Mouse (Mus musculus): ENCODE results near the gene Dusp19. TPM values are rescaled to one million over a fixed set of nuclear protein-coding genes. Genes with fewer than 3 reads are reported as not detected.

Gene Dusp19
- polyA plus RNA-seq, 1 experiment: 11.6 TPM

DNA sequence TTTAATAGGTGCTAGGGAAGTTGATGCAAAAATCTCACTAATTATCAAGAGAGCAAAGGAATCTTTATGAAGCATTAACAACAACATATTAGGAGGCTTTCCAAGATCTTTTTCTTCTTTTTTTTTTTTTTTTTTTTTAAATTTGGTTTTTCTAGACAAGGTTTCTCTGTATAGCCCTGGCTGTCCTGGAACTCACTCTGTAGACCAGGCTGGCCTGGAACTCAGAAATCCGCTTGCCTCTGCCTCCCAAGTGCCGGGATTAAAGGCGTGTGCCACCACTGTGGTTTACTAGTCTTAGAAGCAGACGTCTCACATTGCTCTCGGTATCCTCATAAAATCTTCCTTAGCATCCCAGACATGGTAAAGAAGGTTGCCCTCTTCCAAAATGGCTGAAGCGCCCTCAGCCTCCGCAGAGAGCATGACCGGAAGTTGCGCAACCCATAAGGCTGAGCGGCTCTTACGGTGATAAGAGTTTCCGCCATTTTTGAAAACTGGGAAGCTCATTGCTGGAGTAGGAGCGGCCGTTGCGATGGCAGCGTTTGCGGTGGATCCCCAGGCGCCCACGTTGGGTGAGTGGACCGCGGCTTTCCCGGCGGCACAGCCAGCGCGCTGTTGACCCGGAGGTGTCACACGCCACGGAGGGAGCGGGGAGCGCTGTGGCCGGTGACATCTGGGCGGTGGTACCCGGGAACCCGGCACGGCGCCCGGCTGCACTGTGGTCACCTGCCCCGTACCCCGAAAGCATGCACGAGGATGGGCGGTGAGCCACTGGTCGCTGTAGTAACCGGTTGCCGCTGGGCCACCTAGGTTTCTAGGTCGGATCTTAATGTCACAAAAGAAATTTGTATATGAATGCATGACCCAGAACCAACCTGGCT lies 21.8 kb downstream of the Dusp19 start:
- peak overlapping the region; percentile 74 for H3K27ac ChIP-seq (ENCODE audit: control insufficient read depth, insufficient read depth, low read depth, low read length)
- no peaks in the 10 kb centered on the region for H3K27me3 ChIP-seq (ENCODE audit: control insufficient read depth, insufficient read depth, low read length)
- no peaks in the 10 kb centered on the region for H3K4me1 ChIP-seq (ENCODE audit: control insufficient read depth, insufficient read depth, low read length)
- peaks cover 4% of the 10 kb centered on the region for H3K36me3 ChIP-seq (ENCODE audit: control insufficient read depth, insufficient read depth, low read length)
- peak overlapping the region; percentile 86 for H3K4me3 ChIP-seq (ENCODE audit: control insufficient read depth, low read depth, low read length)
- TF ChIP-seq CTCF (IDR thresholded peaks at IDR 0.05; ENCODE audit: control insufficient read depth, insufficient read depth, insufficient replicate concordance, low read depth, low read length) (no peak), POLR2A (IDR thresholded peaks at IDR 0.05; ENCODE audit: control insufficient read depth, low read depth, low read length) (0 out of 2 replicates have a peak, but pooled peaks have one; percentile 36)

GRCm38 (mm10) chr2:80639398-80639797 lies 22.6 kb downstream of the Dusp19 start:
- no peak for TF ChIP-seq POLR2A (IDR thresholded peaks at IDR 0.05; ENCODE audit: control insufficient read depth, low read depth, low read length)
- TF ChIP-seq CTCF (IDR thresholded peaks at IDR 0.05; ENCODE audit: control insufficient read depth, insufficient read depth, insufficient replicate concordance, low read depth, low read length): no peak
- H3K27me3 ChIP-seq (ENCODE audit: control insufficient read depth, insufficient read depth, low read length): no peaks in the 10 kb centered on the region
- H3K4me3 ChIP-seq (ENCODE audit: control insufficient read depth, low read depth, low read length): peak overlapping the region; percentile 86
- H3K36me3 ChIP-seq (ENCODE audit: control insufficient read depth, insufficient read depth, low read length): peaks cover 4% of the 10 kb centered on the region
- H3K27ac ChIP-seq (ENCODE audit: control insufficient read depth, insufficient read depth, low read depth, low read length): no peak overlapping the region
- H3K4me1 ChIP-seq (ENCODE audit: control insufficient read depth, insufficient read depth, low read length): no peaks in the 10 kb centered on the region

DNA sequence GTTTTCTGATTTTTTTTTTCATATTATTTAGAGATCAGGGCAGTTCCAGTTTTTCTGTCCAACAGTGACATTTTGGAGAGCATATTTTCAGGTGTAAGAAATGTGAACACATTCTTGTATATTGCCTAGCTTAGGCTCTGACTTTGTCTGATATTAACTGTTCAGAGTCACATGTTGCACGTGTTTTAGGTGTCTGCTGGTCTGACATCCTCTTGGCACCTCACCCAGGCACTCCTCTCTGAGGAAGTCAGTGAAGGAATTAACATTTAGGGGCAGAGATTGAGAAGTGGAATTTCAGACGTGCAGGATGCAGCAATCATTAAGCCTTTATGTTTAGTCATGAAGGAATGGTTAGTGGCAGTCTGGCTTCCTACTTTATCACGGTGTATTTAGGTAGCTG lies 23.0 kb downstream of the Dusp19 start:
- Histone ChIP-seq H3K27ac (ENCODE audit: control insufficient read depth, insufficient read depth, low read depth, low read length) (no peak overlapping the region), H3K4me3 (ENCODE audit: control insufficient read depth, low read depth, low read length) (peak overlapping the region; percentile 73), H3K4me1 (ENCODE audit: control insufficient read depth, insufficient read depth, low read length) (no peaks in the 10 kb centered on the region), H3K27me3 (ENCODE audit: control insufficient read depth, insufficient read depth, low read length) (no peaks in the 10 kb centered on the region), H3K36me3 (ENCODE audit: control insufficient read depth, insufficient read depth, low read length) (peaks cover 5% of the 10 kb centered on the region)
- no peak for TF ChIP-seq CTCF (IDR thresholded peaks at IDR 0.05; ENCODE audit: control insufficient read depth, insufficient read depth, insufficient replicate concordance, low read depth, low read length)
- TF ChIP-seq POLR2A (IDR thresholded peaks at IDR 0.05; ENCODE audit: control insufficient read depth, low read depth, low read length): no peak

GRCm38 (mm10) chr2:80661414-80661813 lies 44.6 kb downstream of the Dusp19 start:
- H3K4me3 ChIP-seq (ENCODE audit: control insufficient read depth, low read depth, low read length): no peak overlapping the region
- H3K27ac ChIP-seq (ENCODE audit: control insufficient read depth, insufficient read depth, low read depth, low read length): no peak overlapping the region
- no peak for TF ChIP-seq CTCF (IDR thresholded peaks at IDR 0.05; ENCODE audit: control insufficient read depth, insufficient read depth, insufficient replicate concordance, low read depth, low read length)
- no peak for TF ChIP-seq POLR2A (IDR thresholded peaks at IDR 0.05; ENCODE audit: control insufficient read depth, low read depth, low read length)
- no peaks in the 10 kb centered on the region for H3K27me3 ChIP-seq (ENCODE audit: control insufficient read depth, insufficient read depth, low read length)
- no peaks in the 10 kb centered on the region for H3K36me3 ChIP-seq (ENCODE audit: control insufficient read depth, insufficient read depth, low read length)
- no peaks in the 10 kb centered on the region for H3K4me1 ChIP-seq (ENCODE audit: control insufficient read depth, insufficient read depth, low read length)

DNA sequence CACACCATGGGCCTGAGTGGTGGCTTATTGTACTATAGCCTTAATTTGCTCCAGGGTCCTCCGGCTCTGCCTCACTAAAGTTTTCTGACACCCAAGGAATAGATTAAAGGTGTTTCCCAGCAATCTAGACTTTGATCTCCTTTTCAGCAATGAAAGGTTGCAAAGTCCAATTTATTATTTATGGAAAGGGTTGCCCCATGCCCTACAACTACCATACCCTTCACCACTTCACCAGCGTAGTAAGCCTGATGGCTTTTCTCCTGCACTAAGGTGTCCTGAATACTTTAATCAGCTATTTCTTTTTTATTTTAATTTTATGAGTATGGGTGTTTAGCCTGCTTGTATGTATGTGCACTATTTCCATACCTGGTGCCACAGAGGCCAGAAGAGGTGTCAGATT lies 45.8 kb downstream of the Dusp19 start:
- Histone ChIP-seq H3K4me1 (ENCODE audit: control insufficient read depth, insufficient read depth, low read length) (no peaks in the 10 kb centered on the region), H3K4me3 (ENCODE audit: control insufficient read depth, low read depth, low read length) (no peak overlapping the region), H3K36me3 (ENCODE audit: control insufficient read depth, insufficient read depth, low read length) (no peaks in the 10 kb centered on the region), H3K27me3 (ENCODE audit: control insufficient read depth, insufficient read depth, low read length) (no peaks in the 10 kb centered on the region), H3K27ac (ENCODE audit: control insufficient read depth, insufficient read depth, low read depth, low read length) (no peak overlapping the region)
- TF ChIP-seq CTCF (IDR thresholded peaks at IDR 0.05; ENCODE audit: control insufficient read depth, insufficient read depth, insufficient replicate concordance, low read depth, low read length) (no peak), POLR2A (IDR thresholded peaks at IDR 0.05; ENCODE audit: control insufficient read depth, low read depth, low read length) (no peak)

- TF ChIP-seq POLR2A (IDR thresholded peaks at IDR 0.05; ENCODE audit: control insufficient read depth, low read depth, low read length) (no peak), CTCF (IDR thresholded peaks at IDR 0.05; ENCODE audit: control insufficient read depth, insufficient read depth, insufficient replicate concordance, low read depth, low read length) (no peak)
- no peak overlapping the region for H3K27ac ChIP-seq (ENCODE audit: control insufficient read depth, insufficient read depth, low read depth, low read length)
- no peaks in the 10 kb centered on the region for H3K4me1 ChIP-seq (ENCODE audit: control insufficient read depth, insufficient read depth, low read length)
- H3K36me3 ChIP-seq (ENCODE audit: control insufficient read depth, insufficient read depth, low read length): no peaks in the 10 kb centered on the region
- H3K4me3 ChIP-seq (ENCODE audit: control insufficient read depth, low read depth, low read length): no peak overlapping the region
- no peaks in the 10 kb centered on the region for H3K27me3 ChIP-seq (ENCODE audit: control insufficient read depth, insufficient read depth, low read length)
Observed at GRCm38 (mm10) chr2:80667396-80667964, 50.6 kb downstream of the Dusp19 start.

- H3K4me3 ChIP-seq (ENCODE audit: control insufficient read depth, low read depth, low read length): no peak overlapping the region
- H3K36me3 ChIP-seq (ENCODE audit: control insufficient read depth, insufficient read depth, low read length): no peaks in the 10 kb centered on the region
- no peaks in the 10 kb centered on the region for H3K27me3 ChIP-seq (ENCODE audit: control insufficient read depth, insufficient read depth, low read length)
- H3K27ac ChIP-seq (ENCODE audit: control insufficient read depth, insufficient read depth, low read depth, low read length): no peak overlapping the region
- no peak for TF ChIP-seq POLR2A (IDR thresholded peaks at IDR 0.05; ENCODE audit: control insufficient read depth, low read depth, low read length)
- TF ChIP-seq CTCF (IDR thresholded peaks at IDR 0.05; ENCODE audit: control insufficient read depth, insufficient read depth, insufficient replicate concordance, low read depth, low read length): no peak
- H3K4me1 ChIP-seq (ENCODE audit: control insufficient read depth, insufficient read depth, low read length): no peaks in the 10 kb centered on the region
Observed at GRCm38 (mm10) chr2:80669868-80670666, 53.2 kb downstream of the Dusp19 start.

Data from testis, adult 2 months (tissue).